Mouse (Mus musculus): ENCODE data around the gene Cfap52.

GRCm38 (mm10) chr11:67995965-67996364 lies 30.5 kb upstream of the Cfap52 start:
- TF ChIP-seq CTCF (IDR thresholded peaks at IDR 0.05; ENCODE audit: control insufficient read depth, insufficient read depth, insufficient read length) (no peak), MYOG (IDR thresholded peaks at IDR 0.05; ENCODE audit: control insufficient read depth, extremely low read depth, insufficient read length) (no peak)

All from C2C12 (cell line).